Mouse (Mus musculus): ENCODE data around the gene Olfr96.

Olfr96 gene

GRCm38 (mm10) chr17:37275626-37276248 is 55.8 kb downstream of the Olfr96 start:
- no peak for DNase-seq
